14 mouse cellular contexts compared by ENCODE assay signal in genomic region chr5:96457436-96457958, GRCm38 (mm10).
DNase-seq lines count a peak whose midpoint lies in the region; ATAC-seq and TF ChIP-seq lines count a peak whose summit lies in the region.
"Had no signal": no experiment of that assay in that cellular context is flagged by ENCODE, and none has a peak within 500 bp of the region (broad histone marks: within the 10 kb centered on the region; RNA-seq: fewer than 3 reads in every experiment).

No protein-coding gene starts in this region.

- no peak overlapping the region for H3K4me3 ChIP-seq in forebrain, embryonic 14.5 days (ENCODE audit: low read depth, low read length)
- no peak overlapping the region for H3K4me3 ChIP-seq in forebrain, embryonic 12.5 days (replicated peaks)
- no peak overlapping the region for H3K4me3 ChIP-seq in kidney, embryonic 15.5 days (replicated peaks)
- H3K4me3 ChIP-seq in olfactory bulb, adult 2 months (ENCODE audit: insufficient read depth, low read depth, low read length): no peak overlapping the region
- H3K4me3 ChIP-seq: erythroblast, embryonic 14.5 days; liver, embryonic 15.5 days had no signal

- no peak overlapping the region for H3K27ac ChIP-seq in forebrain, embryonic 14.5 days (ENCODE audit: low read depth, low read length)
- no peak overlapping the region for H3K27ac ChIP-seq in forebrain, embryonic 12.5 days
- H3K27ac ChIP-seq in kidney, embryonic 15.5 days: peak overlapping the region; percentile 56
- peak overlapping the region; percentile 69 for H3K27ac ChIP-seq in olfactory bulb, adult 2 months (ENCODE audit: insufficient read depth, low read depth, low read length)
- H3K27ac ChIP-seq: liver, embryonic 15.5 days had no signal

- no peaks in the 10 kb centered on the region for H3K9me3 ChIP-seq in forebrain, embryonic 14.5 days (replicated peaks; ENCODE audit: control insufficient read depth, low read length)
- H3K9me3 ChIP-seq in forebrain, embryonic 12.5 days: no peaks in the 10 kb centered on the region
- no peaks in the 10 kb centered on the region for H3K9me3 ChIP-seq in kidney, embryonic 15.5 days (replicated peaks)
- H3K9me3 ChIP-seq: liver, embryonic 15.5 days had no signal

- no peak overlapping the region for H3K4me2 ChIP-seq in forebrain, embryonic 14.5 days (ENCODE audit: low read length)
- H3K4me2 ChIP-seq in forebrain, embryonic 12.5 days: no peak overlapping the region
- no peak overlapping the region for H3K4me2 ChIP-seq in kidney, embryonic 15.5 days
- H3K4me2 ChIP-seq: liver, embryonic 15.5 days had no signal

- 55% methylated on average over 4 of the region's 4 CpGs for WGBS in forebrain, embryonic 14.5 days
- WGBS in forebrain, embryonic 12.5 days: 66% methylated on average over 4 of the region's 4 CpGs
- WGBS in kidney, embryonic 15.5 days: 40% methylated on average over 4 of the region's 4 CpGs
- WGBS in olfactory bulb, adult 2 months: 17% methylated on average over 4 of the region's 4 CpGs

- TF ChIP-seq POLR2A in olfactory bulb, adult 2 months (IDR thresholded peaks at IDR 0.05; ENCODE audit: insufficient read depth, low read depth, low read length): no peak

- H3K27me3 ChIP-seq in forebrain, embryonic 14.5 days (replicated peaks; ENCODE audit: control insufficient read depth, insufficient read depth, low read length): no peaks in the 10 kb centered on the region
- no peaks in the 10 kb centered on the region for H3K27me3 ChIP-seq in forebrain, embryonic 12.5 days
- no peaks in the 10 kb centered on the region for H3K27me3 ChIP-seq in kidney, embryonic 15.5 days
- H3K27me3 ChIP-seq: liver, embryonic 15.5 days had no signal

- H3K36me3 ChIP-seq in forebrain, embryonic 14.5 days (ENCODE audit: control insufficient read depth, insufficient read depth, low read length): no peaks in the 10 kb centered on the region
- no peaks in the 10 kb centered on the region for H3K36me3 ChIP-seq in forebrain, embryonic 12.5 days (replicated peaks)
- H3K36me3 ChIP-seq in kidney, embryonic 15.5 days: no peaks in the 10 kb centered on the region
- H3K36me3 ChIP-seq: liver, embryonic 15.5 days had no signal

- DNase-seq in forebrain, embryonic 14.5 days (ENCODE audit: low spot score): peak; percentile 23
- DNase-seq in kidney, postnatal 4 days: no peak
- peak; percentile 3 for DNase-seq in retina, postnatal 1 day
- DNase-seq in retina, embryonic 14.5 days (ENCODE audit: low spot score): no peak
- no peak for DNase-seq in B cell, adult 2 months
- DNase-seq: cerebellum, postnatal 25 days; heart, postnatal 14 days; kidney, adult 11 months; thymus, postnatal 14 days had no signal

- no peak for ATAC-seq in forebrain, embryonic 14.5 days
- ATAC-seq in forebrain, embryonic 12.5 days (ENCODE audit: low FRiP score): no peak
- no peak for ATAC-seq in kidney, embryonic 15.5 days (replicated peaks; ENCODE audit: low FRiP score)

- no peak for TF ChIP-seq CTCF in olfactory bulb, adult 2 months (IDR thresholded peaks at IDR 0.05; ENCODE audit: insufficient read depth, low read depth, low read length)

- no peak overlapping the region for H3K9ac ChIP-seq in forebrain, embryonic 14.5 days (ENCODE audit: low read length)
- H3K9ac ChIP-seq in forebrain, embryonic 12.5 days: no peak overlapping the region
- H3K9ac ChIP-seq in kidney, embryonic 15.5 days: no peak overlapping the region
- H3K9ac ChIP-seq: liver, embryonic 15.5 days had no signal

- no peaks in the 10 kb centered on the region for H3K4me1 ChIP-seq in forebrain, embryonic 14.5 days (ENCODE audit: control insufficient read depth, insufficient read depth, low read length)
- no peaks in the 10 kb centered on the region for H3K4me1 ChIP-seq in forebrain, embryonic 12.5 days
- peaks cover 54% of the 10 kb centered on the region for H3K4me1 ChIP-seq in kidney, embryonic 15.5 days
- H3K4me1 ChIP-seq in olfactory bulb, adult 2 months (ENCODE audit: control insufficient read depth, insufficient read depth, low read length): peaks cover 3% of the 10 kb centered on the region; the same call in 1 of the 2 replicates

Comparison
In these comparisons a context has a peak if more than half of its experiments do, and no peak if none do; other contexts are left out.
1. DNase-seq: peak in forebrain, embryonic 14.5 days (single experiment) and retina, postnatal 1 day (single experiment); none in kidney, postnatal 4 days (0 of 2), retina, embryonic 14.5 days (single experiment) and B cell, adult 2 months (0 of 2).
2. H3K27ac ChIP-seq: peak in kidney, embryonic 15.5 days (single experiment) and olfactory bulb, adult 2 months (single experiment); none in forebrain, embryonic 14.5 days (single experiment) and forebrain, embryonic 12.5 days (single experiment).